Mouse (Mus musculus) brain, embryonic 14.5 days (tissue): ENCODE results near the gene Abcb9.

Experiments
- CTCF ChIP-seq: fragments of 200-500 bp; IDR thresholded peaks from 2 replicates; pipeline ENCODE4 v1.5.1; 2012; ENCODE audit warnings: inconsistent platforms, mild to moderate bottlenecking, moderate library complexity, borderline replicate concordance; ENCODE audit not compliant: insufficient read depth, insufficient read length; ENCODE audit errors: extremely low read depth
- POLR2A ChIP-seq: fragments of 200-500 bp; IDR thresholded peaks from 2 replicates; pipeline ENCODE4 v1.6.1; 2012; ENCODE audit warnings: mild to moderate bottlenecking, inconsistent platforms, borderline replicate concordance; ENCODE audit not compliant: poor library complexity, insufficient read depth, insufficient read length, severe bottlenecking; ENCODE audit errors: extremely low read depth

DNA sequence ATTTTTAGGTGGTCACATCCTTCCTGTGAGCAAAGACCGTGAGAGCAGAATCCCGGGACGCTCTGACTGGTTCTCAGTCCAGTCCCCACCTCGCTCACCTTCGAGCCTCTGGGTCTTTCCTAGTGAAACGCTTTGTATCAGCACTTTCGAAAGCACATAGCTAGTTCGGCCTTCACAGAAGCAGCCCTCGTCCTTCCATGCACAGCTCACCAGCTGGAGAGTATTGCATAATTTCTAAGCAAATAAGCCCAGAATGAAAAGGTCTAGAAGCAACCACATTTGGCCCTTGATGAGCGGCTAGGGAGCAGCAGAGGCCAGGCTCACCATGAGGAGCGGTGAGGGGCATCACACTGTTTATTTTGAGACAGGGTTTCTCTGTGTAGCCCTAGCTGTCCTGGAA is 74.5 kb downstream of the Abcb9 start:
- TF ChIP-seq CTCF (no peak), POLR2A (no peak)
